Mouse (Mus musculus): Measurements from ENCODE around the gene Ggt6.

GRCm38 (mm10) chr11:72411093-72411921 lies 24.0 kb upstream of the Ggt6 start, which contains the start of gene Smtnl2:
- TF ChIP-seq EP300 (IDR thresholded peaks at IDR 0.05; ENCODE audit: low read depth): no peak
- TF ChIP-seq CTCF (IDR thresholded peaks at IDR 0.05; ENCODE audit: low read depth): peak; percentile 54

All from heart, postnatal 0 days (tissue).